Mouse (Mus musculus) forebrain, embryonic 15.5 days (tissue): ENCODE data around the gene 4833423E24Rik. TPM values are rescaled to one million over a fixed set of nuclear protein-coding genes. Genes with fewer than 3 reads are reported as not detected.

Source experiments
- ATAC-seq: fragments of 200-750 bp; cut with Nextera tagmentation; replicated peaks from 2 replicates; pipeline ENCODE4 v1.8.0; 2017; ENCODE audit warnings: mild to moderate bottlenecking, moderate TSS enrichment, moderate library complexity
- H3K27ac ChIP-seq: fragments of 300-500 bp; sonication (generic); replicated peaks from 2 replicates; pipeline ENCODE4 v1.5.1; 2015; ENCODE audit warnings: mild to moderate bottlenecking, inconsistent platforms
- H3K27me3 ChIP-seq: fragments of 300-500 bp; sonication (generic); 2 replicates; pipeline ENCODE4 v1.6.1; 2015; ENCODE audit warnings: inconsistent platforms
- H3K36me3 ChIP-seq: fragments of 300-500 bp; sonication (generic); 2 replicates; pipeline ENCODE4 v1.6.1; 2015; ENCODE audit warnings: mild to moderate bottlenecking, inconsistent platforms
- H3K4me1 ChIP-seq: fragments of 300-500 bp; sonication (generic); 2 replicates; pipeline ENCODE4 v1.6.1; 2015; ENCODE audit warnings: inconsistent platforms
- H3K4me2 ChIP-seq: fragments of 300-500 bp; sonication (generic); replicated peaks from 2 replicates; pipeline ENCODE4 v1.6.1; 2015; ENCODE audit warnings: mild to moderate bottlenecking, inconsistent platforms
- H3K4me3 ChIP-seq: fragments of 300-500 bp; sonication (generic); 2 replicates; pipeline ENCODE4 v1.5.1; 2015; ENCODE audit warnings: mild to moderate bottlenecking, inconsistent platforms
- H3K9ac ChIP-seq: fragments of 300-500 bp; sonication (generic); replicated peaks from 2 replicates; pipeline ENCODE4 v1.6.1; 2015; ENCODE audit warnings: mild to moderate bottlenecking, inconsistent platforms
- H3K9me3 ChIP-seq: fragments of 300-500 bp; sonication (generic); 2 replicates; pipeline ENCODE4 v1.6.1; 2016; ENCODE audit warnings: inconsistent platforms
- WGBS: fragments of 180-500 bp; shearing (Covaris S2); methylation state at CpG from one replicate; pipeline ENCODE4 v1.1.7; 2015; ENCODE audit warnings: mixed read lengths; 5-methylcytosine and 5-hydroxymethylcytosine counted together
- polyA plus RNA-seq: library from polyadenylated mRNA; unstranded; fragments of >200 nt; fragmentation: Nextera tagmentation; extraction: Ambion mirVana; gene quantifications from 2 replicates; pipeline ENCODE4 v1.2.1, GENCODE M21; 2015

The 4833423E24Rik gene
- polyA plus RNA-seq, 1 experiment from 2014 or later, result not detected

DNA sequence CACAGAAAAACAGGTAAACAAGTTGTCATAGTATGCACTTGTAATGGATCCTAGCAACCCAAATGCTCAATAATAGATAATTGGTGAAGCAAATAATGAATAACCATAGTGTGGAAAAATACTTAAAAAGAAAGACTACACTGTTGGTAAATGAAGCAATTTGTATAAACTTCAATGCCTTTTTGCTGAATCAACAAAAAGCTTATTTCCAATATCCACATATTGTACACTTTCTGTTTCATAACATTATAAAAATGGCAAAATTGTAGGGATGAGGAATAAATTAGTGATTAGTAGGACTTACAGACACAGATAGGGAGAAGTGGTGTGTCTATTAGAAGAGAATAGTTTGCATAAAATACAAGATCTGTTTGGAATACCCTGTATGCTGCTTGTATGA, 76.3 kb downstream of the 4833423E24Rik start:
- Histone ChIP-seq H3K9me3 (no peaks in the 10 kb centered on the region), H3K4me2 (no peak overlapping the region), H3K9ac (no peak overlapping the region), H3K27me3 (no peaks in the 10 kb centered on the region), H3K36me3 (no peaks in the 10 kb centered on the region), H3K27ac (no peak overlapping the region), H3K4me3 (no peak overlapping the region), H3K4me1 (no peaks in the 10 kb centered on the region)
- ATAC-seq, result no peak

DNA sequence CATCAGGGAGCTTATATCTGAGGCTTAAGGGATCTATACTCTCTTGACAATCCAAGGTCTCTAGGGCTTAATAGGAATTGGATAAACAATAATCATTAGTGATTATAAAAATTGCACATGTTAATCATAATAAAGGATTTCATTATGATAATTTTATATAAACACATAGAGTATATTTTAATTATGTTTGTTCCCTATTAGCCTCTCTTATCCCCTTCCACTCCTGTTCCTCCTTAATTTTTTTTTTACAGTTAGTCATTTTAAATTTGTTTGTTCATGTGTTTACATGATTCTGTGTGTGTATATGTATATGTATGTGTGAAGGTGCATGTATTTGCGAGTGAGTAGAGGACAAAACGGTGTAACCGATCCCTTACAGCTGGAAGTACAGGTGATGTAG, 82.5 kb downstream of the 4833423E24Rik start, which contains the start of gene Olfr994:
TSS of gene Olfr994 (minus strand) at position 101 of the 400 bp plus-strand sequence.
- H3K36me3 ChIP-seq, result no peaks in the 10 kb centered on the region
- H3K4me1 ChIP-seq, result no peaks in the 10 kb centered on the region
- 95% methylated on average over 3 of the region's 3 CpGs for WGBS
- no peak within 1 kb of the TSS for H3K4me2 ChIP-seq
- H3K9ac ChIP-seq, result no peak within 1 kb of the TSS
- ATAC-seq, result no peak
- no peak within 1 kb of the TSS for H3K4me3 ChIP-seq
- H3K27ac ChIP-seq, result no peak within 1 kb of the TSS
- no peaks in the 10 kb centered on the region for H3K9me3 ChIP-seq
- H3K27me3 ChIP-seq, result no peaks in the 10 kb centered on the region

Other genes starting within 250 kb of the 4833423E24Rik start
- not detected in 2 replicates for gene Olfr987, start 179.7 kb downstream of the 4833423E24Rik start, polyA plus RNA-seq
- gene Olfr988, start 155.8 kb downstream of the 4833423E24Rik start, polyA plus RNA-seq, result not detected in 2 replicates
- not detected in 2 replicates for gene Olfr992, start 109.6 kb downstream of the 4833423E24Rik start, polyA plus RNA-seq
- gene Olfr993, start 104.1 kb downstream of the 4833423E24Rik start, polyA plus RNA-seq, result not detected in 2 replicates
- not detected in 2 replicates for gene Olfr994, start 82.6 kb downstream of the 4833423E24Rik start, polyA plus RNA-seq
- gene Olfr995, start 75.4 kb downstream of the 4833423E24Rik start, polyA plus RNA-seq, result not detected in 2 replicates
- not detected in 2 replicates for gene Olfr996, start 60.2 kb upstream of the 4833423E24Rik start, polyA plus RNA-seq
- not detected in 2 replicates for gene Olfr998, start 69.9 kb upstream of the 4833423E24Rik start, polyA plus RNA-seq
- gene Olfr1000, start 92.9 kb upstream of the 4833423E24Rik start, polyA plus RNA-seq, result not detected in 2 replicates
- gene Olfr1002, start 131.7 kb upstream of the 4833423E24Rik start, polyA plus RNA-seq, result not detected in 2 replicates
- gene Olfr154, start 145.4 kb upstream of the 4833423E24Rik start, polyA plus RNA-seq, result not detected in 2 replicates
- not detected in 2 replicates for gene Olfr1006, start 159.7 kb upstream of the 4833423E24Rik start, polyA plus RNA-seq
- not detected in 2 replicates for gene Olfr1008, start 170.4 kb upstream of the 4833423E24Rik start, polyA plus RNA-seq
- gene Olfr1009, start 196.4 kb upstream of the 4833423E24Rik start, polyA plus RNA-seq, result not detected in 2 replicates
- gene Olfr1012, start 243.7 kb upstream of the 4833423E24Rik start, polyA plus RNA-seq, result not detected in 2 replicates
- not detected in 2 replicates for gene Olfr1013, start 248.1 kb upstream of the 4833423E24Rik start, polyA plus RNA-seq